Mouse (Mus musculus): Measurements from ENCODE around the gene Nutf2.

Nutf2 gene

GRCm38 (mm10) chr8:105854715-105855216 is 5.6 kb upstream of the Nutf2 start, which contains the start of gene Thap11:
Gene Thap11, plus strand, starts transcription at chr8:105855132.
- DNase-seq (ENCODE audit: low spot score in 2 of 2) = peak; percentile 82 to 83

GRCm38 (mm10) chr8:105855248-105856167 is 4.9 kb upstream of the Nutf2 start:
- peak; percentile 35 to 40 for DNase-seq (ENCODE audit: low spot score in 2 of 2)

- no peak for DNase-seq (ENCODE audit: low spot score in 2 of 2)
Observed at GRCm38 (mm10) chr8:105856168-105856835, 4.1 kb upstream of the Nutf2 start.

GRCm38 (mm10) chr8:105858495-105858894 is 1.9 kb upstream of the Nutf2 start:
- no peak for DNase-seq (ENCODE audit: low spot score in 2 of 2)

GRCm38 (mm10) chr8:105859314-105859713 is 1.1 kb upstream of the Nutf2 start:
- DNase-seq (ENCODE audit: low spot score in 2 of 2) = no peak

GRCm38 (mm10) chr8:105861951-105862350 is 1.6 kb downstream of the Nutf2 start:
- no peak for DNase-seq (ENCODE audit: low spot score in 2 of 2)

GRCm38 (mm10) chr8:105866364-105867029 is 6.1 kb downstream of the Nutf2 start:
- no peak for DNase-seq (ENCODE audit: low spot score in 2 of 2)

GRCm38 (mm10) chr8:105874301-105874700 is 13.9 kb downstream of the Nutf2 start:
- DNase-seq (ENCODE audit: low spot score in 2 of 2) = no peak

- DNase-seq (ENCODE audit: low spot score in 2 of 2) = peak; percentile 79 to 85
Observed at GRCm38 (mm10) chr8:105880754-105881520, 20.6 kb downstream of the Nutf2 start, which contains the start of gene Edc4. Gene Edc4, plus strand, starts transcription at chr8:105880881.

GRCm38 (mm10) chr8:105889756-105890465 is 29.5 kb downstream of the Nutf2 start:
- no peak for DNase-seq (ENCODE audit: low spot score in 2 of 2)

- DNase-seq (ENCODE audit: low spot score in 2 of 2) = no peak
Observed at GRCm38 (mm10) chr8:105890870-105891269, 30.5 kb downstream of the Nutf2 start.

GRCm38 (mm10) chr8:105892432-105892831 is 32.1 kb downstream of the Nutf2 start:
- DNase-seq (ENCODE audit: low spot score in 2 of 2) = no peak

GRCm38 (mm10) chr8:105893339-105893738 is 33.0 kb downstream of the Nutf2 start, which contains the start of gene Nrn1l:
Gene Nrn1l, plus strand, starts transcription at chr8:105893567.
- DNase-seq (ENCODE audit: low spot score in 2 of 2) = peak in 1 of 2 experiments; percentile 63

GRCm38 (mm10) chr8:105897801-105898480 is 37.6 kb downstream of the Nutf2 start:
- DNase-seq (ENCODE audit: low spot score in 2 of 2) = no peak

GRCm38 (mm10) chr8:105900180-105900940 is 40.0 kb downstream of the Nutf2 start, which contains the start of gene Pskh1:
Gene Pskh1, plus strand, starts transcription at chr8:105900441.
- peak; percentile 84 to 91 for DNase-seq (ENCODE audit: low spot score in 2 of 2)

- DNase-seq (ENCODE audit: low spot score in 2 of 2) = no peak
Observed at GRCm38 (mm10) chr8:105900941-105901616, 40.7 kb downstream of the Nutf2 start.

- no peak for DNase-seq (ENCODE audit: low spot score in 2 of 2)
Observed at GRCm38 (mm10) chr8:105919390-105919789, 59.0 kb downstream of the Nutf2 start.

- no peak for DNase-seq (ENCODE audit: low spot score in 2 of 2)
Observed at GRCm38 (mm10) chr8:105925123-105925522, 64.7 kb downstream of the Nutf2 start.

Data from frontal cortex, postnatal 25 days (tissue).